Mouse (Mus musculus) heart, adult 18-20 months (tissue): ENCODE measurements around the gene Ptprd. TPM values are rescaled to one million over a fixed set of nuclear protein-coding genes. Genes with fewer than 3 reads are reported as not detected.

Experiments used
- DNase-seq, 2 experiments: peaks; one replicate each; pipeline ENCODE4 v3.0.0; 2021 to 2022; ENCODE audit warnings: mixed read lengths in 1 of 2
- total RNA-seq, 2 experiments: library from RNA; stranded (reverse); gene quantifications; 2 replicates each; pipeline ENCODE4 v1.2.3; 2021

Ptprd gene
- total RNA-seq, 2 experiments from 2014 or later: 6.2 to 7.6 TPM

DNA sequence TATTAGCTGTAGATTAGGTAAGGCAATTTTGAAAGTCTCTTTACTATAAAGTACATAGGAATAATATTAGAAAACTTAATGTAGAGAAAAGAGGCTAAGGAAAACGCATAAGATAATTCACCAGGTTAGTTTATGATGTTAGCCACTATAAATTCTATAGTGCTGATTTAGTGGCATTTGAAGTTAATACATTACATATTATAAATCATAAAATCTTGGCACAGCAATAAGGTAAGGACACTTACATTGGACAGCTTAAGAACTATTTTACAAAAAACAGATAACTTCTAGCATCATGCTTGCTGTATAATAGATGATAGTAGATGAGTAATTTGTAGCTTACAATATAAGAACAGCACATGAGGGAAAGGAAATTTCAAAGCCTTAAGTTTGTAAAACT lies 1322.1 kb downstream of the Ptprd start:
- DNase-seq: no peak

- DNase-seq: no peak
Observed at GRCm38 (mm10) chr4:76881610-76882009, 1330.2 kb downstream of the Ptprd start.

- no peak for DNase-seq
Observed at GRCm38 (mm10) chr4:76870971-76871370, 1340.8 kb downstream of the Ptprd start.

DNA sequence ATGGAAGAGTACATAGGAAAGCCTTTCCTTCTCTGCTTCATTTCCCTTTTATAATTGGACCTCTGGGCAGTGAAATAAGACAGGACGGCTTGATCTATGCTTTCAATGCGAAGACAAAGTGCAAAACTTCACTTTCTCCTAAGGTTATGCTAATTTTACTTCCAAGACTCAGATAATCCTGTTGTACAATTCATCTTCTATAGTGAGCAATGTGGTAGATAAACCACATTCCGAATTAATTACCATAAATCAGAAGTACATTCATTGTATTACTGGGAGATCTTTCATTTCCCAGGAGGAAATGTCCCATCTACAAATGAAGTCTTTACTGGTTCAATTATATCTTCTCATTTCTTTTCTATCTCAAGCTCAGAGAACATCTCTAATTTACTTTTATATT lies 1346.2 kb downstream of the Ptprd start:
- no peak for DNase-seq

DNA sequence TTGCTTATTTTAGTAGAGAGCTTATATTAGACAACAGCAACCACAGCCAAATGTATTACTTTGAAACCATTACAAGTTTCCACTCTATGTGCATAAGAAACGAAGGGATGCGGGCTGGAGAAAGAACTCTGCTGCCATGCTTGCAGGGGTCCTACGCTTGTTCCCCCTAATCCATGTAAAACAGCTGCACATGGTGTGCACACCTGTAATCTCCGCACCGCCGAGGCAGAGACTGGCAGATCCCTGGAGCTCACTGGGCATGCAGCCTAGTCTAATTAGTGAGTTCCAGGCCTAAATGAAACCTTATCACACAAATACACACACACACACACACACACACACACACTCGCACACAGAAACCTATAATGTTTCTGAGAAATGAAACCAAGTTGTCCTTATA lies 1365.5 kb downstream of the Ptprd start:
- DNase-seq: no peak

GRCm38 (mm10) chr4:76839016-76839415 lies 1372.7 kb downstream of the Ptprd start:
- DNase-seq: no peak

DNA sequence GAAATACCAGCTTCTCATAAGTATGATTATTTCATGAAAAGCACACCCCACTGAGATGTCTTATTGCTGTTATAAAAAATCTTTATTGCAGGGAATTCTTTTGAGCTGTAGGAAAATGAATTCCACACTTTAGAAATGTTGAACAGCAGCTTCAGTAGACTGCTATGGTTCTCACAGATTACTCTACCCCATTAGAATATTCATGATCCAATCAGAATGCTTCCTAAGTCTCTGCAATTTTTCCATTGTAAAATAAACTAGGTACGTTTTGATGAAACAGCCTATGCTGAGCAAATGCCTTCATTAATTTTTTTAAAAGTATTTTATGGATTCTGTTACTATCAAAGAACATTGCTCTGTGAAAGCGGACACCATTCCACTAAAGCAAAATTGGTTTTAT lies 1399.6 kb downstream of the Ptprd start:
- no peak for DNase-seq

DNA sequence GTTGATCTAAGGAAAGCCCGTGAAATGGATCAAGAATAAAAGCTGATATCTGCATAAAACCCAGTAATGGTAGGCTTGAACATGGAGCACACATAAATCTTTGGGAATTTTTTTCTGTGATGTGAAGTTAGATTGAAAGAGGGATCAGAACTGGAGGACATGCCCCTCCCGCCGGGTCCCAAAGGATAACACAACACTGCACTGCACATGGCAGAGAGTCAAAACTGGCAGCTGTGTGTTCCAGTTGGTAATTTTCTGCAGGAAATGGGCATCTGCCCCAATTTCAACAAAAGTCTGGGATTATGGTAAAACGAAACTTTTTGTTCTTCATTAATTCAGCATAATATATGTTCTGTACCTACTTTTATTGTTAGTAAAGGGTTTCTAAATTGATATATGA lies 1409.1 kb downstream of the Ptprd start:
- DNase-seq: no peak

- peak in 1 of 2 experiments; percentile 1 for DNase-seq
Observed at GRCm38 (mm10) chr4:76798010-76799007, 1413.5 kb downstream of the Ptprd start.

DNA sequence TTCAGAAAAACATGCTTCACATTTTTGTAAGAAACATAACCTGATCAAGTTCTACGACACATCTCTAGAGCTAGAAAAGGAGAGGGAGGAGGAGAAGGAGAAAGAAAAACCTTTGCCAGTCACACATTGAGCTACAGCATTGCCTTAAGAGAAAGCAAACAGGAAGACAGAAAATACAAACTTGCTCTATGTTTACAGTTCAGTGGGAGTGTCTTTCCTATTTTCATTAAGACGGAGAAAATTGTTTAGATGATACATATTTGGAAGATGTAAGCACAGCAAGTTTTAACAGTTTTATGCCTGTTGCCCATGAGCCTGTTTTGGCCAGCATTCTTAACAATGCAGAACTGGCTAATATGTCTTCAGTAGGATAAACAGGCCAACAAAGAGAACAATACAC lies 1426.4 kb downstream of the Ptprd start:
- no peak for DNase-seq

GRCm38 (mm10) chr4:76779558-76780124 lies 1432.1 kb downstream of the Ptprd start:
- no peak for DNase-seq

DNA sequence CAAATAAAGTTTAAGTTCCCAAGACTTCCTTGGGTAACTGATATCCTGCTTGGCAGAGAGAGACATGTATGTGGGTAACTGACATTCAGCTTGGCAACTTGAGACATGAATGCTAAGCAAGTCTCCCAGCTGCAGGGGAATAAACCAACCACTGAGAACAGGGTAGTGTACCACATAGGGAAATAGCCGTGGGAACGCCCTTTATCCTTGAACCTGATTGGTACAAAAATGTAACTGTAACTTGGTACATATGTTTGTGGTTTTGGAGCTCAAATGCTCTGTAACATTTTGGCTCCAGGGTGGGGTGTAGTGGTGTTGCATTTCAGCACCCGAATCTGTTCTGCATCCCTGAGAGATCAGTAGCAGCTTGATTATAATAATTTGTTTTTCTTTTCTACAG lies 1444.8 kb downstream of the Ptprd start:
- no peak for DNase-seq

DNA sequence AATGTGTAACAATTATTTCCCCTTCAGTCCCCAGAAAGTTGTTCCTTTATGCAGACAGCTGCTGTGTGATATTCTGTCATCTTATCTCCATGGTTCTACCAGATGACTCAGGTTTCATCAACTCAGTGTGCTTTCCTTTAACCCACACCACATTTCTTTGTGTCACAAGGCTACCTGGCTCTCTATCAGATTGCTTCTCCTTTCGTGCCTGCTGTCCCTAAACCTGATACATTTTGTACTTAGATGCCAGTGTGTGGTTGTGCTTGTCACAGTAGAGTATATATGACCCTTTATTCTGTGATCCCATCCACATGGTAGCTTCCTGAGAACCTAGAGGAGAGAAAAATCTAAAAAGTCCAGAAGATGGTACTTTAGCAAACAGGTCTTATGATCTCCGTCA lies 1445.3 kb downstream of the Ptprd start:
- no peak for DNase-seq

DNA sequence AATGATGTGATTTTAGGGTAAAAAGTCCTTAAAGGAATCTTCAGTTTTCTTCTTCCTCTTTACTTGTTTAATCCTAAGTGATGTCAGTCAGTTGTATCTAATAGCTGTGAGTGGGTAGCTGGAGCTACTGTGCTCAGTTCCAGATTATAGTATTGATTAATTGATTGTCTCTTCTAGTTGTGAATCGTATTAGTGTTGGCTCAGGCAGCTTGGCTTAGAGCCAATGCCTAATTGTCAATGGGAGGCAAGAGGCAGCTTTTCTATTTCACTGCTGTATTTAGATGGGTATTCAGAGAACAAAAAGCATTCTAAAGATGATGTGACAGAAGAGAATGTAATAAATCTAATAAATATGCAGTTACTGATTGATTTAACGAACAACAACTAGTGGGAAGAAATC lies 1461.1 kb downstream of the Ptprd start:
- no peak for DNase-seq

DNA sequence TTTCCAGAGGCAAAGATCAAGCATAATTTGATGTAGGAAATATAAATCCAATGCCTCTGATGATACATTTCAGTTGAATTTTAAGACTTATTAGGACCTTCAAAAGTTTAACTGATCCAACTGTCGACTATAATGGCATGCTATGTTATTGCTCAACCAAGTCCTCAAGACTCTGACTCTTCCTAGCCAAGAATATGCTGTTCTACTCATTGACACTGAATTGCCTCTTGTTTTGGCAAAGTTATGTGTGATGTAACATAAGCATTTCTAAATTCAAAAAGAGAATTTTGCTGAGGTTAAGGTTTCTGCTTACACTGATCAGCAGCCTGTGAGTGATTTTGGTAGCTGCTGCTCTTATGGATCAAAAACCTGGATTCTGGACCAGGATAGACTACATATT lies 1475.9 kb downstream of the Ptprd start:
- DNase-seq: no peak

- DNase-seq: no peak
Observed at GRCm38 (mm10) chr4:76675726-76676125, 1536.0 kb downstream of the Ptprd start.

DNA sequence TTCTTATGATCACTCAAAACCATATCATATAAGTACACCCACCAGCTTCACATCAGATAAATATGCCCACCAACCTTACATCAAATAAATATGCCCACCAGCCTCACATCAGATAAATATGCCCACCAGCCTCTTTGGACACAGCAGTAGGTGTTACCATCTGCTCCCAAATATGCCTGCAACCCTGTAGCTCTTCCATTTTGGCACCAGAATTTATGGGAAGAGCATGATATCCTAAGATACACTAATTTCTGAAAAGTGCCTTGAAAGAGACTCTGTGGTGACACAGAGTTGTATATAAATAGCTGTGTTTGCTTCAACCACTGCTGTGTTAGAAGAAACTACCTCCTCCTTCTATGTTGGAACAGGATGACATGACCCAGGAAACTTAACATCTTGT lies 1538.5 kb downstream of the Ptprd start:
- no peak for DNase-seq

- DNase-seq: no peak
Observed at GRCm38 (mm10) chr4:76672653-76673052, 1539.1 kb downstream of the Ptprd start.

- DNase-seq: no peak
Observed at GRCm38 (mm10) chr4:76661725-76662124, 1550.0 kb downstream of the Ptprd start.

DNA sequence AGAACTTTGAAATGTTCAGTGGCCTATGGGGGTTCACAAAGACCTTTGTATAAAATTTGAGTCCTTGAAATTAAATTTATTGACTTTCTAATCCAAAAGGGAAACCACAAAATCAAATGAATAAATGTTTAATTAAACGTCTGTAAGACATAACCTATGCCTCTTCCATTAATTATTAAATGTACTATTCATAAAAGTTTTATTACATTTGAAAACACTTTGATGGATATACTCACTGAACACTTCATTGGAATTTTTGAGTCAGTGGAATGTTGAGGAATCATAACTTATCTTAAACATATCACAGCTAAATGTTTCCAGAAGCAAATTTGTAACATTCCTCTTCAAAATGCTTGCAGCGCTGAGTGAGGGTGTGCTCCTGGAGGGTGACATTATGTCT lies 1551.6 kb downstream of the Ptprd start:
- no peak for DNase-seq

- no peak for DNase-seq
Observed at GRCm38 (mm10) chr4:76656734-76657133, 1555.0 kb downstream of the Ptprd start.

- DNase-seq: no peak
Observed at GRCm38 (mm10) chr4:76652971-76653370, 1558.8 kb downstream of the Ptprd start.

DNA sequence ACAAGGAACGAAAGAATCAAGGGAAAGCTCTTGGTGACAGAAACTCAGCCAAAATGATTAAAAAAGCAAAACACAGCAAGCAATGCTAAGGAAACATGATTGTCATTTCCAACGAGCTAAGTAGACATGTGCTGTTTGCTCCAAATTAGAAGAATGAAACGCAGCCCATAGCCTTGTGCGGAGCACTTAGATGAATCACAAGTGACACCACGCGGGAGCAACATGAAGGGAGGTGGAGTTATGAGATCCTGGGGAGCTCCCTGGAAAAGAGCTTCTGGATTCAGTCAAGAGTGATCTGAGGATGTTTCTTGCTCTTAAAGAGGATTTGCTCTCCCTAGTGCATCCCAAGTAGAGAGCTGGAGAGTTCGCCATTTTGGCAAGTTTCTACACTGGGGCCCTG lies 1590.0 kb downstream of the Ptprd start:
- peak; percentile 2 to 3 for DNase-seq

DNA sequence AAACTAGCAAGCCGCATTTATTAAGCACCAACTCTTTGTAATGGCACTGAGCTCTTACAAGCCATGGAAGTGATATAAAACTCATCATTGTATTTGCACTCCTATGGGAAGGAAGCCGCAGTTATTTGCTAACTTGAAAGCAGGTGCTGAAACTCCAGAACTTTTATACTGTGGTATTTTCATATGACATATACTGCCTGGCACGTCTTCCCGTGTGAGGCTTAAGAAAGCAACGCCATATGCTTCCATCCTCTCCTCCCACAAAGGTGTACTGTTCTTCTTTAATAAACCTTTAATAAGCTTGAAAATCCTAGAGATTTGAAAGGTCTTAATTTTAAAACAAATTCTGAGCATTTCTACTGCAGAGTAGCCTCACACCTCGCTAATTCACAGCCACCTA lies 1595.1 kb downstream of the Ptprd start:
- DNase-seq: no peak
